Mouse (Mus musculus): ENCODE measurements around the gene Exoc3l4. TPM values are rescaled to one million over a fixed set of nuclear protein-coding genes. Genes with fewer than 3 reads are reported as not detected.
A peak's percentile ranks its signal among the peaks of the same experiment; 100 is the strongest.

Gene Exoc3l4
- total and polyA plus RNA-seq, 2 experiments from 2014 or later: 7.9 to 9.8 TPM

DNA sequence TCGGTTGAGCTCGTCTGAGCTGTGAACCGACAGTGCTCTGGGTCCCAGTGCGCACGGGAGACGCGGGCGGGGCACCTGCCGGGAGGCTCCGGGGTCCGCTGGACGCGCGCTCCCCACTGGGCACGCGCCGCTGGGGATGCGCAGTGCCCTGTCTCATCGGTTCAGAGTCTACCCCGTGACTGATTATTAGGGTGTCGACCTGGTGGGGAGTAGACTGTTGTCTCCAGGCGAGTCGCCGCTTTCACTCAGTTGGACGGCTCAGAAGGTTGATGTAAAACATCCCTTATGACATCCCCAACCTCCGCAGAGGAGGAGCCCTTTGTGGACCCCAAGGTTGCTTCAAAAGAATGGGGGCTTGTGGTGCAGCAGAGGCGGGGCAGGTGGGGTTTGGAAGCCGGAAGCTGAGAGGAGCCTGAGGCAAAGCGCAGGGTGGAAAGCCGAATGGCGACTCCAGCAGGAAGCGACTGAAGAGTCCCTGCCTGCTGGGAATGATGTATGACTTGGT lies 38.8 kb upstream of the Exoc3l4 start:
- Histone ChIP-seq H3K27me3 (ENCODE audit: control insufficient read depth, insufficient read depth, low read length) (no peaks in the 10 kb centered on the region), H3K27ac (ENCODE audit: low read depth) (peak overlapping the region; percentile 96), H3K4me2 (ENCODE audit: low read depth, low read length) (peak overlapping the region; percentile 97), H3K9me3 (replicated peaks; ENCODE audit: control insufficient read depth, low read length) (no peaks in the 10 kb centered on the region), H3K36me3 (replicated peaks; ENCODE audit: control insufficient read depth, insufficient read depth, low read length) (no peaks in the 10 kb centered on the region), H3K4me1 (ENCODE audit: control insufficient read depth, insufficient read depth) (peaks cover 22% of the 10 kb centered on the region), H3K9ac (replicated peaks; ENCODE audit: low read depth, low read length) (peak overlapping the region; percentile 90), H3K4me3 (ENCODE audit: low read depth, low read length) (peak overlapping the region; percentile 80)
- DNase-seq (ENCODE audit: low spot score) (no peak), ATAC-seq (ENCODE audit: insufficient read depth, low read depth) (peak; percentile 36)
- under 1% methylated on average over 32 of the region's 32 CpGs for WGBS
- TF ChIP-seq CTCF (IDR thresholded peaks at IDR 0.05; ENCODE audit: low read depth): no peak
- no peak for TF ChIP-seq EP300 (IDR thresholded peaks at IDR 0.05; ENCODE audit: low read depth)

DNA sequence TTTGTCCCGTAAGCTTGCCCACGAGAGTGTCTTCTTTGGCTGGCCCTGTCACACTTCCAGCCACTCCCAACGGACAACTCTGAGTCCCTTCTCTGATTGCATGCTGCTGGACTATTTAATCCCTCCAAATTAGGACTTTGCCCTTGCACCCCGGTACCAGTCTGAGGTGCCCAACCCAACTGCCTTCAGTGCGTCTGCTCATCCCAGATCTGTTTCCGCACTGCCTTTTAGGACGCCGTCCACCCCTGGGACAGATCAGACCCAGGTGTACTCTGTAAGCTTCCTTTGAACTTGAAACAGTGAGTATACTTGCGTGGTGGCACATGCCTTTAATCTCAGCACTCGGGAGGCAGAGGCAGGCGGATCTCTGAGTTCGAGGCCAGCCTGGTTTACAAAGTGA lies 38.0 kb upstream of the Exoc3l4 start:
- peak overlapping the region; percentile 90; the same call in 1 of the 2 replicates for H3K9ac ChIP-seq (replicated peaks; ENCODE audit: low read depth, low read length)
- ATAC-seq (ENCODE audit: insufficient read depth, low read depth): no peak
- H3K27me3 ChIP-seq (ENCODE audit: control insufficient read depth, insufficient read depth, low read length): no peaks in the 10 kb centered on the region
- peaks cover 22% of the 10 kb centered on the region for H3K4me1 ChIP-seq (ENCODE audit: control insufficient read depth, insufficient read depth)
- no peak for DNase-seq (ENCODE audit: low spot score)
- no peak overlapping the region for H3K4me3 ChIP-seq (ENCODE audit: low read depth, low read length)
- TF ChIP-seq EP300 (IDR thresholded peaks at IDR 0.05; ENCODE audit: low read depth) (no peak), CTCF (IDR thresholded peaks at IDR 0.05; ENCODE audit: low read depth) (no peak)
- H3K27ac ChIP-seq (ENCODE audit: low read depth): no peak overlapping the region
- WGBS: 69% methylated on average over 12 of the region's 12 CpGs
- no peaks in the 10 kb centered on the region for H3K9me3 ChIP-seq (replicated peaks; ENCODE audit: control insufficient read depth, low read length)
- peak overlapping the region; percentile 97; the same call in 1 of the 2 replicates for H3K4me2 ChIP-seq (ENCODE audit: low read depth, low read length)
- H3K36me3 ChIP-seq (replicated peaks; ENCODE audit: control insufficient read depth, insufficient read depth, low read length): no peaks in the 10 kb centered on the region

GRCm38 (mm10) chr12:111385883-111386641 lies 30.8 kb upstream of the Exoc3l4 start:
- DNase-seq (ENCODE audit: low spot score) (no peak), ATAC-seq (ENCODE audit: insufficient read depth, low read depth) (no peak; the same call in 1 of the 2 replicates)
- H3K4me3 ChIP-seq (ENCODE audit: low read depth, low read length): no peak overlapping the region
- H3K9ac ChIP-seq (replicated peaks; ENCODE audit: low read depth, low read length): no peak overlapping the region
- no peak for TF ChIP-seq EP300 (IDR thresholded peaks at IDR 0.05; ENCODE audit: low read depth)
- H3K4me2 ChIP-seq (ENCODE audit: low read depth, low read length): peak overlapping the region; percentile 2; the same call in 1 of the 2 replicates
- H3K27ac ChIP-seq (ENCODE audit: low read depth): peak overlapping the region; percentile 83
- peaks cover 13% of the 10 kb centered on the region for H3K4me1 ChIP-seq (ENCODE audit: control insufficient read depth, insufficient read depth)
- H3K27me3 ChIP-seq (ENCODE audit: control insufficient read depth, insufficient read depth, low read length): no peaks in the 10 kb centered on the region
- WGBS: 68% methylated on average over 13 of the region's 13 CpGs
- no peaks in the 10 kb centered on the region for H3K36me3 ChIP-seq (replicated peaks; ENCODE audit: control insufficient read depth, insufficient read depth, low read length)
- H3K9me3 ChIP-seq (replicated peaks; ENCODE audit: control insufficient read depth, low read length): no peaks in the 10 kb centered on the region

GRCm38 (mm10) chr12:111386642-111387120 lies 30.1 kb upstream of the Exoc3l4 start:
- H3K4me3 ChIP-seq (ENCODE audit: low read depth, low read length): no peak overlapping the region
- no peaks in the 10 kb centered on the region for H3K27me3 ChIP-seq (ENCODE audit: control insufficient read depth, insufficient read depth, low read length)
- WGBS: 18% methylated on average over 8 of the region's 8 CpGs
- DNase-seq (ENCODE audit: low spot score) (peak; percentile 83), ATAC-seq (ENCODE audit: insufficient read depth, low read depth) (peak; percentile 90)
- H3K9me3 ChIP-seq (replicated peaks; ENCODE audit: control insufficient read depth, low read length): no peaks in the 10 kb centered on the region
- TF ChIP-seq EP300 (IDR thresholded peaks at IDR 0.05; ENCODE audit: low read depth) (peak; percentile 92), CTCF (IDR thresholded peaks at IDR 0.05; ENCODE audit: low read depth) (no peak; the same call in 1 of the 2 replicates)
- H3K4me1 ChIP-seq (ENCODE audit: control insufficient read depth, insufficient read depth): peaks cover 13% of the 10 kb centered on the region
- no peak overlapping the region; the same call in 1 of the 2 replicates for H3K9ac ChIP-seq (replicated peaks; ENCODE audit: low read depth, low read length)
- peak overlapping the region; percentile 2; the same call in 1 of the 2 replicates for H3K4me2 ChIP-seq (ENCODE audit: low read depth, low read length)
- no peaks in the 10 kb centered on the region for H3K36me3 ChIP-seq (replicated peaks; ENCODE audit: control insufficient read depth, insufficient read depth, low read length)
- H3K27ac ChIP-seq (ENCODE audit: low read depth): peak overlapping the region; percentile 83

GRCm38 (mm10) chr12:111387146-111387545 lies 29.7 kb upstream of the Exoc3l4 start:
- Histone ChIP-seq H3K27me3 (ENCODE audit: control insufficient read depth, insufficient read depth, low read length) (no peaks in the 10 kb centered on the region), H3K9ac (replicated peaks; ENCODE audit: low read depth, low read length) (no peak overlapping the region; the same call in 1 of the 2 replicates), H3K36me3 (replicated peaks; ENCODE audit: control insufficient read depth, insufficient read depth, low read length) (no peaks in the 10 kb centered on the region), H3K4me3 (ENCODE audit: low read depth, low read length) (no peak overlapping the region), H3K9me3 (replicated peaks; ENCODE audit: control insufficient read depth, low read length) (no peaks in the 10 kb centered on the region), H3K27ac (ENCODE audit: low read depth) (peak overlapping the region; percentile 83), H3K4me2 (ENCODE audit: low read depth, low read length) (0 out of 2 replicates have a peak overlapping the region, but pooled peaks have one; percentile 2), H3K4me1 (ENCODE audit: control insufficient read depth, insufficient read depth) (peaks cover 13% of the 10 kb centered on the region)
- DNase-seq (ENCODE audit: low spot score) (no peak), ATAC-seq (ENCODE audit: insufficient read depth, low read depth) (peak; percentile 27; the same call in 1 of the 2 replicates)
- 91% methylated on average over 4 of the region's 4 CpGs for WGBS
- TF ChIP-seq EP300 (IDR thresholded peaks at IDR 0.05; ENCODE audit: low read depth) (no peak), CTCF (IDR thresholded peaks at IDR 0.05; ENCODE audit: low read depth) (no peak)

Measured in heart, postnatal 0 days (tissue).